Mouse (Mus musculus): Measurements from ENCODE around the gene Ugt1a2.

DNA sequence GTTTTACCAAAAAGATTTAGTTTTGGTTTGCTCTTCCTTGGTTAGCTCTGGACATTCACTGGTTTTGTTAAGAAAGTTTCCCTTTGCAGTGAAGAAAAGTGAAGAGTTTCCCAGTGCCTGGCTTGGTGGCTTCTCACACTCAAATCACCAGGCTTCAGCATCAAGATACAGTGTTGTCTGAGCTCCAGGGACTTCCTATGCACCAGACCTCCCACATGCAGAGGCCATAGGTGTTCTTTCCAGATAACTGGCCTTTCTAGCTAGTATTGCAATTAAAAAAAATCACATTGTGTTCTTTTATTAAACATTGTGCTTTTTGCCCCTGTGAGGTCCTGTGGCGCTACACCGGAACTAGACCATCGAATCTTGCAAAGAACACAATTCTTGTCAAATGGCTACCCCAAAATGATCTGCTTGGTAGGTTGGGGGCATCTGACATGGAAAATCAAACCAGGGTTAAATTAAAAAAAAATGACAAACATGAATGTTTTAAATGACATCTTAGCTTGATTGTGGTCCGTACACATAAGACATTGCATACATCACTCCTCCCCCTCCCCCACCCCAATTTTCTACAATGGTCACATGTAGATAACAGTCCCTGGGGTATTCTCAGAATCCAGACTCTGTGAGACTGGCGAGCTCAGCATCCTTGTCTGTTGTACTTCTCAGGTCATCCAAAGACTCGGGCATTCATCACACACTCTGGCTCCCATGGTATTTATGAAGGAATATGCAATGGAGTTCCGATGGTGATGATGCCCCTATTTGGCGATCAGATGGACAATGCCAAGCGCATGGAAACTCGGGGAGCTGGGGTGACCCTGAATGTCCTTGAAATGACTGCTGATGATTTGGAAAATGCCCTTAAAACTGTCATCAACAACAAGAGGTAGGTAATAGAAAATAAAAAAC lies 15.3 kb downstream of the Ugt1a2 start:
- TF ChIP-seq GATA1 (IDR thresholded peaks at IDR 0.05; ENCODE audit: borderline replicate concordance, low read length) (no peak), FLI1 (IDR thresholded peaks at IDR 0.05; ENCODE audit: low read length) (no peak)
